Mouse (Mus musculus): Measurements from ENCODE around the gene Cabp1. TPM values are rescaled to one million over a fixed set of nuclear protein-coding genes. Genes with fewer than 3 reads are reported as not detected.

The Cabp1 gene
- polyA plus RNA-seq, 1 experiment from 2014 or later: 2.1 TPM

- Histone ChIP-seq H3K27me3 (no peaks in the 10 kb centered on the region), H3K4me2 (no peak overlapping the region), H3K36me3 (peaks cover 58% of the 10 kb centered on the region), H3K9me3 (no peaks in the 10 kb centered on the region), H3K27ac (no peak overlapping the region), H3K9ac (no peak overlapping the region), H3K4me1 (peaks cover 14% of the 10 kb centered on the region), H3K4me3 (no peak overlapping the region)
- ATAC-seq (ENCODE audit: borderline replicate concordance, extremely low read depth, low FRiP score, low TSS enrichment): no peak
- WGBS: 89% methylated on average over 22 of the region's 22 CpGs
Observed at GRCm38 (mm10) chr5:115127421-115128179, 66.6 kb downstream of the Cabp1 start.

- Histone ChIP-seq H3K27ac (no peak overlapping the region), H3K4me2 (no peak overlapping the region), H3K4me3 (no peak overlapping the region), H3K9ac (no peak overlapping the region), H3K9me3 (no peaks in the 10 kb centered on the region), H3K27me3 (no peaks in the 10 kb centered on the region), H3K36me3 (peaks cover 58% of the 10 kb centered on the region), H3K4me1 (peaks cover 11% of the 10 kb centered on the region)
- WGBS: 83% methylated on average over 26 of the region's 28 CpGs
- ATAC-seq (ENCODE audit: borderline replicate concordance, extremely low read depth, low FRiP score, low TSS enrichment): no peak
Observed at GRCm38 (mm10) chr5:115126578-115127312, 67.4 kb downstream of the Cabp1 start.

GRCm38 (mm10) chr5:115125211-115125871 lies 68.8 kb downstream of the Cabp1 start:
- 17% methylated on average over 24 of the region's 24 CpGs for WGBS
- peak; percentile 69; the same call in 1 of the 2 replicates for ATAC-seq (ENCODE audit: borderline replicate concordance, extremely low read depth, low FRiP score, low TSS enrichment)
- no peak overlapping the region for H3K27ac ChIP-seq
- no peak overlapping the region; the same call in 1 of the 2 replicates for H3K4me2 ChIP-seq
- peaks cover 57% of the 10 kb centered on the region for H3K36me3 ChIP-seq
- H3K4me3 ChIP-seq: 0 out of 2 replicates have a peak overlapping the region, but pooled peaks have one; percentile 2
- H3K9ac ChIP-seq: no peak overlapping the region
- H3K4me1 ChIP-seq: peaks cover 11% of the 10 kb centered on the region
- H3K27me3 ChIP-seq: no peaks in the 10 kb centered on the region
- no peaks in the 10 kb centered on the region for H3K9me3 ChIP-seq

GRCm38 (mm10) chr5:115124690-115125089 lies 69.5 kb downstream of the Cabp1 start:
- 88% methylated on average over 6 of the region's 6 CpGs for WGBS

GRCm38 (mm10) chr5:115120978-115121377 lies 73.2 kb downstream of the Cabp1 start:
- Histone ChIP-seq H3K4me2 (no peak overlapping the region), H3K9ac (no peak overlapping the region), H3K27me3 (no peaks in the 10 kb centered on the region), H3K9me3 (no peaks in the 10 kb centered on the region), H3K4me3 (no peak overlapping the region), H3K36me3 (peaks cover 29% of the 10 kb centered on the region), H3K27ac (no peak overlapping the region), H3K4me1 (peaks cover 21% of the 10 kb centered on the region)
- WGBS: 81% methylated on average over 5 of the region's 5 CpGs
- ATAC-seq (ENCODE audit: borderline replicate concordance, extremely low read depth, low FRiP score, low TSS enrichment): no peak

More at GRCm38 (mm10) chr5:115124690-115125089, 69.5 kb downstream of the Cabp1 start:
- H3K4me3 ChIP-seq: no peak overlapping the region
- H3K27me3 ChIP-seq: no peaks in the 10 kb centered on the region
- H3K9ac ChIP-seq: no peak overlapping the region
- H3K4me2 ChIP-seq: no peak overlapping the region
- H3K27ac ChIP-seq: no peak overlapping the region
- peaks cover 51% of the 10 kb centered on the region for H3K36me3 ChIP-seq
- 0 out of 2 replicates have a peak, but pooled peaks have one; percentile 9 for ATAC-seq (ENCODE audit: borderline replicate concordance, extremely low read depth, low FRiP score, low TSS enrichment)
- peaks cover 11% of the 10 kb centered on the region for H3K4me1 ChIP-seq
- no peaks in the 10 kb centered on the region for H3K9me3 ChIP-seq

- under 1% methylated on average over 39 of the region's 39 CpGs for WGBS
- Histone ChIP-seq H3K9ac (peak within 1 kb of the TSS; percentile 72), H3K4me2 (peak within 1 kb of the TSS; percentile 65), H3K4me1 (peaks cover 10% of the 10 kb centered on the region; the same call in 1 of the 2 replicates), H3K36me3 (peaks cover 20% of the 10 kb centered on the region), H3K9me3 (no peaks in the 10 kb centered on the region), H3K27ac (peak within 1 kb of the TSS; percentile 55), H3K27me3 (no peaks in the 10 kb centered on the region), H3K4me3 (peak within 1 kb of the TSS; percentile 59)
- peak; percentile 95 for ATAC-seq (ENCODE audit: borderline replicate concordance, extremely low read depth, low FRiP score, low TSS enrichment)
Observed at GRCm38 (mm10) chr5:115118961-115119570, 75.1 kb downstream of the Cabp1 start, which contains the start of gene Acads. Acads (minus strand) TSS chr5:115119346.

Other genes starting within 250 kb of the Cabp1 start
- 0.15 TPM in 1 of 2 replicates, not detected in the other for gene Hnf1a, start 223.3 kb downstream of the Cabp1 start, polyA plus RNA-seq (2015; fragmentation: Nextera tagmentation; extraction: Ambion mirVana)
- 19.0 and 25.2 TPM in 2 replicates for gene Sppl3, start 183.2 kb downstream of the Cabp1 start, polyA plus RNA-seq (2015; fragmentation: Nextera tagmentation; extraction: Ambion mirVana)
- gene Gm10401, start 96.1 kb downstream of the Cabp1 start, polyA plus RNA-seq (2015; fragmentation: Nextera tagmentation; extraction: Ambion mirVana): 26.9 and 32.3 TPM in 2 replicates
- 76.3 and 76.4 TPM in 2 replicates for gene Acads, start 75.0 kb downstream of the Cabp1 start, polyA plus RNA-seq (2015; fragmentation: Nextera tagmentation; extraction: Ambion mirVana)
- 39.9 and 41.0 TPM in 2 replicates for gene Unc119b, start 59.4 kb downstream of the Cabp1 start, polyA plus RNA-seq (2015; fragmentation: Nextera tagmentation; extraction: Ambion mirVana)
- gene Mlec, start 36.2 kb downstream of the Cabp1 start, polyA plus RNA-seq (2015; fragmentation: Nextera tagmentation; extraction: Ambion mirVana): 75.4 and 77.0 TPM in 2 replicates
- 105 and 112 TPM in 2 replicates for gene Pop5, start 41.5 kb upstream of the Cabp1 start, polyA plus RNA-seq (2015; fragmentation: Nextera tagmentation; extraction: Ambion mirVana)
- gene Rnf10, start 78.5 kb upstream of the Cabp1 start, polyA plus RNA-seq (2015; fragmentation: Nextera tagmentation; extraction: Ambion mirVana): 141 and 150 TPM in 2 replicates
- 37.6 and 40.4 TPM in 2 replicates for gene Coq5, start 85.3 kb upstream of the Cabp1 start, polyA plus RNA-seq (2015; fragmentation: Nextera tagmentation; extraction: Ambion mirVana)
- gene Dynll1, start 106.6 kb upstream of the Cabp1 start, polyA plus RNA-seq (2015; fragmentation: Nextera tagmentation; extraction: Ambion mirVana): 1,439 and 1,513 TPM in 2 replicates
- gene Srsf9, start 132.8 kb upstream of the Cabp1 start, polyA plus RNA-seq (2015; fragmentation: Nextera tagmentation; extraction: Ambion mirVana): 262 and 286 TPM in 2 replicates
- 20.7 and 24.2 TPM in 2 replicates for gene Gatc, start 146.8 kb upstream of the Cabp1 start, polyA plus RNA-seq (2015; fragmentation: Nextera tagmentation; extraction: Ambion mirVana)
- 65.4 and 66.0 TPM in 2 replicates for gene Triap1, start 146.8 kb upstream of the Cabp1 start, polyA plus RNA-seq (2015; fragmentation: Nextera tagmentation; extraction: Ambion mirVana)
- 891 and 915 TPM in 2 replicates for gene Cox6a1, start 154.6 kb upstream of the Cabp1 start, polyA plus RNA-seq (2015; fragmentation: Nextera tagmentation; extraction: Ambion mirVana)
- gene Msi1, start 235.2 kb upstream of the Cabp1 start, polyA plus RNA-seq (2015; fragmentation: Nextera tagmentation; extraction: Ambion mirVana): 9.4 and 9.7 TPM in 2 replicates

Data from lung, embryonic 15.5 days (tissue).